Mouse (Mus musculus) MEL (cell line): Measurements from ENCODE around the gene Acoxl. TPM values are rescaled to one million over a fixed set of nuclear protein-coding genes. Genes with fewer than 3 reads are reported as not detected.

ENCODE experiments used
- DNase-seq: peaks from one replicate; pipeline ENCODE4 v3.0.0; 2011; ENCODE audit warnings: low read depth, low spot score
- H3K27ac ChIP-seq: 2 replicates; pipeline ENCODE4 v1.5.1; 2012; ENCODE audit warnings: low read depth, mild to moderate bottlenecking, control low read depth, low read length, moderate library complexity; ENCODE audit not compliant: control insufficient read depth
- H3K27me3 ChIP-seq, 2 experiments: fragments of 150-350 bp in 1 of 2; sonication (generic) in 1 of 2; 2 replicates each; pipeline ENCODE4 v1.6.1; 2012; ENCODE audit warnings: low read length in 2 of 2, mild to moderate bottlenecking in 2 of 2, improper control_type of control experiment in 1 of 2, moderate library complexity in 1 of 2; ENCODE audit not compliant: insufficient read depth in 2 of 2, control insufficient read depth in 1 of 2
- H3K36me3 ChIP-seq, 2 experiments: 2 replicates each; pipeline ENCODE4 v1.6.1; 2012 to 2014; ENCODE audit warnings: low read length in 2 of 2, improper control_type of control experiment in 1 of 2, inconsistent platforms in 1 of 2, mild to moderate bottlenecking in 1 of 2; ENCODE audit not compliant: insufficient read depth in 2 of 2, control insufficient read depth in 1 of 2
- H3K4me1 ChIP-seq, 2 experiments: fragments of 150-350 bp in 1 of 2; sonication (generic) in 1 of 2; 2 replicates each; pipeline ENCODE4 v1.6.1; 2012; ENCODE audit warnings: low read length in 2 of 2, improper control_type of control experiment in 1 of 2, mild to moderate bottlenecking in 1 of 2; ENCODE audit not compliant: insufficient read depth in 2 of 2, control insufficient read depth in 1 of 2
- H3K4me3 ChIP-seq, 2 experiments: fragments of 150-350 bp in 1 of 2; sonication (generic) in 1 of 2; 2 replicates each; pipeline ENCODE4 v1.5.1; 2012; ENCODE audit warnings: low read depth in 2 of 2, low read length in 2 of 2, mild to moderate bottlenecking in 2 of 2, moderate library complexity in 2 of 2, control low read depth in 1 of 2, improper control_type of control experiment in 1 of 2; ENCODE audit not compliant: control insufficient read depth in 1 of 2, insufficient read depth in 1 of 2
- H3K79me2 ChIP-seq: 2 replicates; pipeline ENCODE4 v1.6.1; 2012; ENCODE audit warnings: mild to moderate bottlenecking, low read length, moderate library complexity; ENCODE audit not compliant: control insufficient read depth, poor library complexity, insufficient read depth
- H3K9ac ChIP-seq: 2 replicates; pipeline ENCODE4 v1.6.1; 2012; ENCODE audit warnings: low read depth, mild to moderate bottlenecking, control low read depth, low read length, moderate library complexity; ENCODE audit not compliant: control insufficient read depth, poor library complexity, severe bottlenecking
- H3K9me3 ChIP-seq: fragments of 150-350 bp; sonication (generic); replicated peaks from 2 replicates; pipeline ENCODE4 v1.6.1; 2012; ENCODE audit warnings: mild to moderate bottlenecking, low read length, improper control_type of control experiment, moderate library complexity; ENCODE audit not compliant: insufficient read depth
- CHD1 ChIP-seq: IDR thresholded peaks from 2 replicates; pipeline ENCODE4 v1.6.1; 2012; ENCODE audit warnings: low read depth, mild to moderate bottlenecking, inconsistent platforms, low read length, improper control_type of control experiment
- CHD2 ChIP-seq: IDR thresholded peaks from 2 replicates; pipeline ENCODE4 v1.6.1; 2011; ENCODE audit warnings: low read length, improper control_type of control experiment
- CTCF ChIP-seq, 3 experiments: IDR thresholded peaks in 2 of 3; conservative IDR thresholded peaks in 1 of 3; 2 replicates each; pipeline ENCODE4 v1.5.1; 2011 to 2012; ENCODE audit warnings: low read length in 3 of 3, low read depth in 2 of 3, mild to moderate bottlenecking in 2 of 3, improper control_type of control experiment in 1 of 3, inconsistent platforms in 1 of 3, mixed read lengths in 1 of 3, moderate library complexity in 1 of 3; ENCODE audit not compliant: control insufficient read depth in 1 of 3, insufficient read depth in 1 of 3, poor library complexity in 1 of 3, severe bottlenecking in 1 of 3
- ELF1 ChIP-seq: IDR thresholded peaks from 2 replicates; pipeline ENCODE4 v1.6.1; 2014; ENCODE audit warnings: low read depth, mild to moderate bottlenecking, inconsistent platforms, low read length, improper control_type of control experiment, moderate library complexity
- MAX ChIP-seq: IDR thresholded peaks from 2 replicates; pipeline ENCODE4 v1.6.1; 2011; ENCODE audit warnings: low read length, improper control_type of control experiment
- MAZ ChIP-seq: IDR thresholded peaks from 2 replicates; pipeline ENCODE4 v1.6.1; 2012; ENCODE audit warnings: low read depth, mild to moderate bottlenecking, inconsistent platforms, low read length, improper control_type of control experiment
- MYB ChIP-seq: IDR thresholded peaks from 2 replicates; pipeline ENCODE4 v1.6.1; 2011; ENCODE audit warnings: mild to moderate bottlenecking, low read depth, low read length, improper control_type of control experiment
- MYC ChIP-seq: IDR thresholded peaks from 2 replicates; pipeline ENCODE4 v1.6.1; 2011; ENCODE audit warnings: low read depth, mild to moderate bottlenecking, low read length, improper control_type of control experiment, moderate library complexity
- NRF1 ChIP-seq: IDR thresholded peaks from 2 replicates; pipeline ENCODE4 v1.6.1; 2014; ENCODE audit warnings: low read depth, mild to moderate bottlenecking, inconsistent platforms, low read length, improper control_type of control experiment, moderate library complexity; ENCODE audit not compliant: poor library complexity, insufficient read depth, severe bottlenecking
- POLR2AphosphoS2 ChIP-seq: IDR thresholded peaks from 2 replicates; pipeline ENCODE4 v1.6.1; 2011; ENCODE audit warnings: low read length, improper control_type of control experiment
- RAD21 ChIP-seq: IDR thresholded peaks from 2 replicates; pipeline ENCODE4 v1.6.1; 2011; ENCODE audit warnings: mild to moderate bottlenecking, low read depth, low read length, improper control_type of control experiment
- RCOR1 ChIP-seq: IDR thresholded peaks from 2 replicates; pipeline ENCODE4 v1.6.1; 2012; ENCODE audit warnings: low read depth, mild to moderate bottlenecking, inconsistent platforms, low read length, improper control_type of control experiment
- USF2 ChIP-seq, 2 experiments: IDR thresholded peaks; 2 replicates each; pipeline ENCODE4 v1.6.1; 2011 to 2012; ENCODE audit warnings: improper control_type of control experiment in 2 of 2, low read length in 2 of 2, borderline replicate concordance in 1 of 2, inconsistent platforms in 1 of 2, low read depth in 1 of 2, mild to moderate bottlenecking in 1 of 2; ENCODE audit not compliant: insufficient read depth in 1 of 2
- ZC3H11A ChIP-seq: IDR thresholded peaks from 2 replicates; pipeline ENCODE4 v1.6.1; 2012; ENCODE audit warnings: low read depth, mild to moderate bottlenecking, inconsistent platforms, low read length, improper control_type of control experiment
- ZMIZ1 ChIP-seq: IDR thresholded peaks from 2 replicates; pipeline ENCODE4 v1.6.1; 2012; ENCODE audit warnings: low read depth, mild to moderate bottlenecking, inconsistent platforms, low read length, improper control_type of control experiment, moderate library complexity
- polyA plus RNA-seq, 2 experiments: library from polyadenylated mRNA; stranded (reverse) in 1 of 2; unstranded in 1 of 2; fragments of >175 nt in 1 of 2; fragments of >200 nt in 1 of 2; gene quantifications; 2 replicates each; pipeline versions ENCODE4 v1.2.1 to v1.2.4; 2012; ENCODE audit warnings: low replicate concordance in 2 of 2, low read depth in 1 of 2; ENCODE audit not compliant: insufficient read length in 2 of 2, insufficient read depth in 1 of 2, missing spikeins in 1 of 2
- total RNA-seq: library from RNA; depleted of rRNA; stranded (reverse); fragments of 300-350 nt; gene quantifications from 2 replicates; pipeline ENCODE4 v1.2.3, GENCODE M21; 2012

Gene Acoxl
- total and polyA plus RNA-seq, 3 experiments: 0.31 to 0.39 TPM; not detected in 1

DNA sequence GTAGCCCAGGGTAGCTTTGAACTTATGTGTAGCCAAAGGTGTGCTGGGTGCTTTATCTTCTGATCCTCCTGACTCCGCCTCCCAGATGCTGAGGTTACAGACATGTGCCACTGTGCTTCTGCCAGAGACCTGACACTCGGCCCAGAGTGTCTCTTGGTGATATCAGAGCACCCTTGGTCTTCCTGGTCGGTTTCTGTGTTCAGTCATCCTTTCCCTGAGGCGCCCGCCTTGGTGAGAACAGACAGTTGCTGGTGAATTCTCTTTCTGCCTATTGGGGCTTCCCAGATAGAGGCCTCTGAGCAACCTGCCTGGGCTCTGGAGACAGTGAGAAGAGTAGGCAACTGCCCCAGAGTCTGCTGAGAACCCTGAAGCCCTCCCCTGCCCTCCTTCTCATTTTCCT is 294.0 kb downstream of the Acoxl start:
- TF ChIP-seq ZC3H11A: no peak
- TF ChIP-seq POLR2AphosphoS2: no peak
- TF ChIP-seq NRF1: no peak
- no peak for TF ChIP-seq USF2 (IDR thresholded peaks at IDR 0.05; ENCODE audit: borderline replicate concordance in 1 of 2, insufficient read depth in 1 of 2, low read depth in 1 of 2, low read length in 2 of 2)
- TF ChIP-seq MYB: no peak
- TF ChIP-seq CHD1: no peak
- TF ChIP-seq, all 39 proteins: peak for 0
- H3K4me1 ChIP-seq: peaks cover 0 to 3% of the 10 kb centered on the region in 2 experiments; a peak in 1 of 4 replicates
- no peak overlapping the region for H3K4me3 ChIP-seq
- H3K27ac ChIP-seq: no peak overlapping the region
- no peaks in the 10 kb centered on the region; a peak in 2 of 4 replicates for H3K36me3 ChIP-seq
- no peaks in the 10 kb centered on the region for H3K79me2 ChIP-seq
- no peak for DNase-seq
- no peaks in the 10 kb centered on the region for H3K27me3 ChIP-seq
- no peaks in the 10 kb centered on the region for H3K9me3 ChIP-seq
- H3K9ac ChIP-seq: no peak overlapping the region

DNA sequence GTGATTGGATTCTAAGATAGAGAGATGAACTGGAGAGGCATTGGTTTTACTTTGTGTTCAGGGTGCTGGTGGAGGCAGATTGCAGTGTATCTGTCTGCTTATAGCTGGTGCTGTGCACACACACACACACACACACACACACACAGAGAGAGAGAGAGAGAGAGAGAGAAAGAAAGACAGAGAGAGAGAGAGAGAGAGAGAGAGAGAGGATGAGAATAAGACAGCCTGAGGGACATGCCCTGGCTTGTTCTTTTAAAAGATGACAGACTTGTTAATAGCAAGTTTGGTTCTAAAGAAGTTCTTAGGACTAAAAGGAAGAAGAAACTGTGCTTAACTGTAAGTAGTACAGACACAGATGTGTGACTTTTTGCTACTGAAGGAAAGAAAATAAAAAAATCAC is 295.2 kb downstream of the Acoxl start:
- no peaks in the 10 kb centered on the region for H3K79me2 ChIP-seq
- TF ChIP-seq RAD21: no peak
- TF ChIP-seq MAZ: no peak
- no peak for TF ChIP-seq MYC
- TF ChIP-seq ELF1: no peak
- TF ChIP-seq ZC3H11A: no peak
- no peak for TF ChIP-seq ZMIZ1
- TF ChIP-seq USF2 (IDR thresholded peaks at IDR 0.05; ENCODE audit: borderline replicate concordance in 1 of 2, insufficient read depth in 1 of 2, low read depth in 1 of 2, low read length in 2 of 2): no peak
- TF ChIP-seq CTCF (IDR thresholded peaks at IDR 0.05 in 2 of 3, conservative IDR thresholded peaks at IDR 0.05 in 1 of 3; ENCODE audit: control insufficient read depth in 1 of 3, insufficient read depth in 1 of 3, low read depth in 2 of 3, low read length in 3 of 3, poor library complexity in 1 of 3, severe bottlenecking in 1 of 3): no peak
- TF ChIP-seq MAX: no peak
- TF ChIP-seq RCOR1: no peak
- TF ChIP-seq, all 39 proteins: peak for 0
- Histone ChIP-seq H3K4me1 (peaks cover 0 to 3% of the 10 kb centered on the region in 2 experiments; a peak in 1 of 4 replicates), H3K36me3 (no peaks in the 10 kb centered on the region; a peak in 1 of 4 replicates), H3K27me3 (no peaks in the 10 kb centered on the region), H3K27ac (no peak overlapping the region), H3K9ac (no peak overlapping the region), H3K4me3 (no peak overlapping the region), H3K9me3 (no peaks in the 10 kb centered on the region)
- DNase-seq: no peak

DNA sequence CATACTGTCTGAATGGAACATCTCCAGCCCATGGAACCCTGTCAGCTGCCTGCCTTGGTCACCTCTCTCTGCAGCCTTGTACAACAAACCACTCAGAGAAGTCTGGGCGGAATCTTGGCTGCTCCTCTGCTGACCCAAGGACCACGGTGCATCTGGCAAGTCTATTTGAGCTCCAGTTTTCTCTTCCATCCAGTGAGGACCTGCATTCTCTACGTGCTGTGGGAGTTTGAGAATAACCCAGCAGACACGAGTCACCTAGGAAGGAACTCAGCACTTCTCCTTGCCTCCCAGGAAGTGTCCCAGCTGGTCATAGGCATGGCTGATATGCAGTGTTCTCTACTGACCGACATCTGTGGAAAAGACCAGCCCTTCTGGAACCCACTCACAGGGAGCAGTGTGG is 295.8 kb downstream of the Acoxl start:
- Histone ChIP-seq H3K27me3 (no peaks in the 10 kb centered on the region), H3K9me3 (no peaks in the 10 kb centered on the region), H3K4me3 (no peak overlapping the region), H3K79me2 (no peaks in the 10 kb centered on the region), H3K27ac (no peak overlapping the region), H3K9ac (no peak overlapping the region), H3K36me3 (no peaks in the 10 kb centered on the region; a peak in 2 of 4 replicates), H3K4me1 (peaks cover 0 to 3% of the 10 kb centered on the region in 2 experiments; a peak in 1 of 4 replicates)
- TF ChIP-seq RCOR1 (no peak), CHD2 (no peak), NRF1 (no peak)
- no peak for DNase-seq
